Mouse (Mus musculus) brown adipose tissue, adult 24 weeks (tissue): ENCODE data around the gene P2ry4. TPM values are rescaled to one million over a fixed set of nuclear protein-coding genes. Genes with fewer than 3 reads are reported as not detected.

Source experiments
- polyA plus RNA-seq: library from polyadenylated mRNA; stranded (reverse); fragments of >200 nt; gene quantifications from 2 replicates; pipeline ENCODE4 v1.2.4, GENCODE M21; 2012; ENCODE audit not compliant: missing spikeins, insufficient read depth, insufficient read length

P2ry4 gene
- polyA plus RNA-seq, 1 experiment = not detected

Other genes with a start within 250 kb of the P2ry4 start
- not detected in 2 replicates for gene Otud6a, start 165.9 kb downstream of the P2ry4 start, polyA plus RNA-seq
- 0.83 TPM in 1 of 2 replicates, not detected in the other for gene Awat2, start 152.2 kb downstream of the P2ry4 start, polyA plus RNA-seq
- gene Igbp1, start 100.6 kb downstream of the P2ry4 start, polyA plus RNA-seq = 67.3 and 72.7 TPM in 2 replicates
- not detected in 2 replicates for gene Dgat2l6, start 70.0 kb downstream of the P2ry4 start, polyA plus RNA-seq
- gene Awat1, start 22.6 kb downstream of the P2ry4 start, polyA plus RNA-seq = not detected in 2 replicates
- gene Arr3, start 10.6 kb upstream of the P2ry4 start, polyA plus RNA-seq = not detected in 2 replicates
- gene Kif4, start 30.9 kb upstream of the P2ry4 start, polyA plus RNA-seq = not detected in 2 replicates
- gene Pdzd11, start 31.7 kb upstream of the P2ry4 start, polyA plus RNA-seq = 62.8 and 63.7 TPM in 2 replicates
- not detected in 2 replicates for gene Gdpd2, start 135.0 kb upstream of the P2ry4 start, polyA plus RNA-seq
- 4.6 and 8.3 TPM in 2 replicates for gene Dlg3, start 172.9 kb upstream of the P2ry4 start, polyA plus RNA-seq